Mouse (Mus musculus) layer of hippocampus, postnatal 25 days (tissue): ENCODE results near the gene Mllt10. TPM values are rescaled to one million over a fixed set of nuclear protein-coding genes. Genes with fewer than 3 reads are reported as not detected.
"Not testable (repeated sequence)": the region's sequence is repeated elsewhere in the genome, so short reads cannot be mapped to it uniquely, and the experiment has no call there.

Source experiments
- DNase-seq, 2 experiments: peaks; one replicate each; pipeline ENCODE4 v3.0.0; 2022; ENCODE audit warnings: mixed read lengths in 2 of 2, low spot score in 1 of 2; ENCODE audit errors: extremely low spot score in 1 of 2
- total RNA-seq, 2 experiments: library from RNA; stranded (reverse); gene quantifications; 2 replicates each; pipeline ENCODE4 v1.2.3; 2021

Gene Mllt10
- total RNA-seq, 2 experiments from 2014 or later = 53.0 to 58.9 TPM

GRCm38 (mm10) chr2:18068071-18068796 is 13.2 kb downstream of the Mllt10 start:
- no peak for DNase-seq

GRCm38 (mm10) chr2:18071947-18072346 is 16.9 kb downstream of the Mllt10 start:
- no peak for DNase-seq

GRCm38 (mm10) chr2:18080182-18080860 is 25.3 kb downstream of the Mllt10 start:
- no peak for DNase-seq

GRCm38 (mm10) chr2:18087695-18088094 is 32.7 kb downstream of the Mllt10 start:
- not testable (repeated sequence) for DNase-seq

- no peak for DNase-seq
Observed at GRCm38 (mm10) chr2:18093858-18094257, 38.8 kb downstream of the Mllt10 start.

- no peak for DNase-seq
Observed at GRCm38 (mm10) chr2:18094319-18094718, 39.3 kb downstream of the Mllt10 start.

GRCm38 (mm10) chr2:18095804-18096203 is 40.8 kb downstream of the Mllt10 start:
- DNase-seq = no peak

- no peak for DNase-seq
Observed at GRCm38 (mm10) chr2:18100914-18101313, 45.9 kb downstream of the Mllt10 start.

GRCm38 (mm10) chr2:18107561-18107960 is 52.5 kb downstream of the Mllt10 start:
- DNase-seq = no peak

- DNase-seq = no peak
Observed at GRCm38 (mm10) chr2:18108214-18108613, 53.2 kb downstream of the Mllt10 start.

- DNase-seq = no peak
Observed at GRCm38 (mm10) chr2:18111411-18111810, 56.4 kb downstream of the Mllt10 start.

GRCm38 (mm10) chr2:18116432-18116831 is 61.4 kb downstream of the Mllt10 start:
- DNase-seq = no peak

- no peak for DNase-seq
Observed at GRCm38 (mm10) chr2:18138131-18138530, 83.1 kb downstream of the Mllt10 start.

- no peak for DNase-seq
Observed at GRCm38 (mm10) chr2:18139646-18140045, 84.6 kb downstream of the Mllt10 start.

- no peak for DNase-seq
Observed at GRCm38 (mm10) chr2:18156131-18156530, 101.1 kb downstream of the Mllt10 start.

- no peak for DNase-seq
Observed at GRCm38 (mm10) chr2:18159426-18159825, 104.4 kb downstream of the Mllt10 start.

- DNase-seq = no peak
Observed at GRCm38 (mm10) chr2:18160992-18161391, 106.0 kb downstream of the Mllt10 start.

GRCm38 (mm10) chr2:18165511-18165910 is 110.5 kb downstream of the Mllt10 start:
- no peak for DNase-seq

GRCm38 (mm10) chr2:18169174-18169948 is 114.3 kb downstream of the Mllt10 start:
- no peak for DNase-seq

- no peak for DNase-seq
Observed at GRCm38 (mm10) chr2:18175234-18175633, 120.2 kb downstream of the Mllt10 start.

GRCm38 (mm10) chr2:18176235-18176634 is 121.2 kb downstream of the Mllt10 start:
- no peak for DNase-seq
